Mouse (Mus musculus) MEL (cell line): Measurements from ENCODE around the gene March2. TPM values are rescaled to one million over a fixed set of nuclear protein-coding genes. Genes with fewer than 3 reads are reported as not detected.

Source experiments
- DNase-seq: peaks from one replicate; pipeline ENCODE4 v3.0.0; 2011; ENCODE audit warnings: low read depth, low spot score
- H3K27ac ChIP-seq: 2 replicates; pipeline ENCODE4 v1.5.1; 2012; ENCODE audit warnings: low read depth, mild to moderate bottlenecking, control low read depth, low read length, moderate library complexity; ENCODE audit not compliant: control insufficient read depth
- H3K27me3 ChIP-seq, 2 experiments: fragments of 150-350 bp in 1 of 2; sonication (generic) in 1 of 2; 2 replicates each; pipeline ENCODE4 v1.6.1; 2012; ENCODE audit warnings: low read length in 2 of 2, mild to moderate bottlenecking in 2 of 2, improper control_type of control experiment in 1 of 2, moderate library complexity in 1 of 2; ENCODE audit not compliant: insufficient read depth in 2 of 2, control insufficient read depth in 1 of 2
- H3K36me3 ChIP-seq, 2 experiments: 2 replicates each; pipeline ENCODE4 v1.6.1; 2012 to 2014; ENCODE audit warnings: low read length in 2 of 2, improper control_type of control experiment in 1 of 2, inconsistent platforms in 1 of 2, mild to moderate bottlenecking in 1 of 2; ENCODE audit not compliant: insufficient read depth in 2 of 2, control insufficient read depth in 1 of 2
- H3K4me1 ChIP-seq, 2 experiments: fragments of 150-350 bp in 1 of 2; sonication (generic) in 1 of 2; 2 replicates each; pipeline ENCODE4 v1.6.1; 2012; ENCODE audit warnings: low read length in 2 of 2, improper control_type of control experiment in 1 of 2, mild to moderate bottlenecking in 1 of 2; ENCODE audit not compliant: insufficient read depth in 2 of 2, control insufficient read depth in 1 of 2
- H3K4me3 ChIP-seq, 2 experiments: fragments of 150-350 bp in 1 of 2; sonication (generic) in 1 of 2; 2 replicates each; pipeline ENCODE4 v1.5.1; 2012; ENCODE audit warnings: low read depth in 2 of 2, low read length in 2 of 2, mild to moderate bottlenecking in 2 of 2, moderate library complexity in 2 of 2, control low read depth in 1 of 2, improper control_type of control experiment in 1 of 2; ENCODE audit not compliant: control insufficient read depth in 1 of 2, insufficient read depth in 1 of 2
- H3K79me2 ChIP-seq: 2 replicates; pipeline ENCODE4 v1.6.1; 2012; ENCODE audit warnings: mild to moderate bottlenecking, low read length, moderate library complexity; ENCODE audit not compliant: control insufficient read depth, poor library complexity, insufficient read depth
- H3K9ac ChIP-seq: 2 replicates; pipeline ENCODE4 v1.6.1; 2012; ENCODE audit warnings: low read depth, mild to moderate bottlenecking, control low read depth, low read length, moderate library complexity; ENCODE audit not compliant: control insufficient read depth, poor library complexity, severe bottlenecking
- H3K9me3 ChIP-seq: fragments of 150-350 bp; sonication (generic); replicated peaks from 2 replicates; pipeline ENCODE4 v1.6.1; 2012; ENCODE audit warnings: mild to moderate bottlenecking, low read length, improper control_type of control experiment, moderate library complexity; ENCODE audit not compliant: insufficient read depth
- CHD1 ChIP-seq: IDR thresholded peaks from 2 replicates; pipeline ENCODE4 v1.6.1; 2012; ENCODE audit warnings: low read depth, mild to moderate bottlenecking, inconsistent platforms, low read length, improper control_type of control experiment
- CHD2 ChIP-seq: IDR thresholded peaks from 2 replicates; pipeline ENCODE4 v1.6.1; 2011; ENCODE audit warnings: low read length, improper control_type of control experiment
- CTCF ChIP-seq, 3 experiments: IDR thresholded peaks in 2 of 3; conservative IDR thresholded peaks in 1 of 3; 2 replicates each; pipeline ENCODE4 v1.5.1; 2011 to 2012; ENCODE audit warnings: low read length in 3 of 3, low read depth in 2 of 3, mild to moderate bottlenecking in 2 of 3, improper control_type of control experiment in 1 of 3, inconsistent platforms in 1 of 3, mixed read lengths in 1 of 3, moderate library complexity in 1 of 3; ENCODE audit not compliant: control insufficient read depth in 1 of 3, insufficient read depth in 1 of 3, poor library complexity in 1 of 3, severe bottlenecking in 1 of 3
- E2F4 ChIP-seq: IDR thresholded peaks from 2 replicates; pipeline ENCODE4 v1.6.1; 2011; ENCODE audit warnings: low read depth, low read length, improper control_type of control experiment, borderline replicate concordance
- EP300 ChIP-seq, 2 experiments: IDR thresholded peaks; 2 replicates each; pipeline ENCODE4 v1.6.1; 2011; ENCODE audit warnings: improper control_type of control experiment in 2 of 2, low read length in 2 of 2, low read depth in 1 of 2, mild to moderate bottlenecking in 1 of 2
- ETS1 ChIP-seq: IDR thresholded peaks from 2 replicates; pipeline ENCODE4 v1.6.1; 2012; ENCODE audit warnings: low read depth, mild to moderate bottlenecking, inconsistent platforms, low read length, improper control_type of control experiment, moderate library complexity
- GATA1 ChIP-seq: IDR thresholded peaks from 2 replicates; pipeline ENCODE4 v1.6.1; 2011; ENCODE audit warnings: low read depth, low read length, improper control_type of control experiment
- KAT2A ChIP-seq: conservative IDR thresholded peaks from 2 replicates; pipeline ENCODE4 v1.6.1; 2012; ENCODE audit warnings: low read depth, low read length, improper control_type of control experiment, inconsistent platforms
- MAFK ChIP-seq: IDR thresholded peaks from 2 replicates; pipeline ENCODE4 v1.6.1; 2011; ENCODE audit warnings: low read depth, mild to moderate bottlenecking, low read length, improper control_type of control experiment, borderline replicate concordance
- MEF2A ChIP-seq: IDR thresholded peaks from 2 replicates; pipeline ENCODE4 v1.6.1; 2014; ENCODE audit warnings: low read depth, mild to moderate bottlenecking, inconsistent platforms, low read length, improper control_type of control experiment; ENCODE audit not compliant: poor library complexity, insufficient replicate concordance, severe bottlenecking; ENCODE audit errors: extremely low read depth
- POLR2A ChIP-seq, 2 experiments: IDR thresholded peaks; 2 replicates each; pipeline ENCODE4 v1.6.1; 2011 to 2012; ENCODE audit warnings: low read length in 2 of 2, mild to moderate bottlenecking in 2 of 2, control low read depth in 1 of 2, improper control_type of control experiment in 1 of 2, low read depth in 1 of 2, moderate library complexity in 1 of 2; ENCODE audit not compliant: control insufficient read depth in 1 of 2, insufficient read depth in 1 of 2, poor library complexity in 1 of 2
- POLR2AphosphoS5 ChIP-seq: IDR thresholded peaks from 2 replicates; pipeline ENCODE4 v1.6.1; 2012; ENCODE audit warnings: low read depth, borderline replicate concordance, mild to moderate bottlenecking, inconsistent platforms, low read length, moderate library complexity, mixed read lengths
- RAD21 ChIP-seq: IDR thresholded peaks from 2 replicates; pipeline ENCODE4 v1.6.1; 2011; ENCODE audit warnings: mild to moderate bottlenecking, low read depth, low read length, improper control_type of control experiment
- RCOR1 ChIP-seq: IDR thresholded peaks from 2 replicates; pipeline ENCODE4 v1.6.1; 2012; ENCODE audit warnings: low read depth, mild to moderate bottlenecking, inconsistent platforms, low read length, improper control_type of control experiment
- SMC3 ChIP-seq: IDR thresholded peaks from 2 replicates; pipeline ENCODE4 v1.6.1; 2011; ENCODE audit warnings: low read depth, low read length, improper control_type of control experiment
- TAL1 ChIP-seq: IDR thresholded peaks from 2 replicates; pipeline ENCODE4 v1.6.1; 2012; ENCODE audit warnings: mild to moderate bottlenecking, inconsistent platforms, low read length, moderate library complexity, mixed read lengths
- TCF12 ChIP-seq: IDR thresholded peaks from 2 replicates; pipeline ENCODE4 v1.6.1; 2014; ENCODE audit warnings: low read depth, mild to moderate bottlenecking, inconsistent platforms, low read length, improper control_type of control experiment, moderate library complexity
- USF1 ChIP-seq: IDR thresholded peaks from 2 replicates; pipeline ENCODE4 v1.6.1; 2014; ENCODE audit warnings: low read depth, mild to moderate bottlenecking, inconsistent platforms, low read length, improper control_type of control experiment, moderate library complexity
- ZC3H11A ChIP-seq: IDR thresholded peaks from 2 replicates; pipeline ENCODE4 v1.6.1; 2012; ENCODE audit warnings: low read depth, mild to moderate bottlenecking, inconsistent platforms, low read length, improper control_type of control experiment
- ZNF384 ChIP-seq: IDR thresholded peaks from 2 replicates; pipeline ENCODE4 v1.6.1; 2012; ENCODE audit warnings: low read depth, mild to moderate bottlenecking, inconsistent platforms, low read length, improper control_type of control experiment
- polyA plus RNA-seq, 2 experiments: library from polyadenylated mRNA; stranded (reverse) in 1 of 2; unstranded in 1 of 2; fragments of >175 nt in 1 of 2; fragments of >200 nt in 1 of 2; gene quantifications; 2 replicates each; pipeline versions ENCODE4 v1.2.1 to v1.2.4; 2012; ENCODE audit warnings: low replicate concordance in 2 of 2, low read depth in 1 of 2; ENCODE audit not compliant: insufficient read length in 2 of 2, insufficient read depth in 1 of 2, missing spikeins in 1 of 2
- total RNA-seq: library from RNA; depleted of rRNA; stranded (reverse); fragments of 300-350 nt; gene quantifications from 2 replicates; pipeline ENCODE4 v1.2.3, GENCODE M21; 2012

Gene March2
- total and polyA plus RNA-seq, 3 experiments = 10.9 to 18.8 TPM; not detected in 1

- H3K9me3 ChIP-seq = no peaks in the 10 kb centered on the region
- H3K79me2 ChIP-seq = no peaks in the 10 kb centered on the region
- peaks cover 3 to 18% of the 10 kb centered on the region in 2 experiments for H3K36me3 ChIP-seq
- no peaks in the 10 kb centered on the region for H3K27me3 ChIP-seq
- no peak overlapping the region for H3K4me3 ChIP-seq
- peaks cover 3 to 5% of the 10 kb centered on the region in 2 experiments; a peak in 2 of 4 replicates for H3K4me1 ChIP-seq
- no peak overlapping the region for H3K9ac ChIP-seq
- no peak overlapping the region for H3K27ac ChIP-seq
- DNase-seq = no peak
- TF ChIP-seq RAD21 (no peak), SMC3 (no peak), CTCF (IDR thresholded peaks at IDR 0.05 in 2 of 3, conservative IDR thresholded peaks at IDR 0.05 in 1 of 3; ENCODE audit: control insufficient read depth in 1 of 3, insufficient read depth in 1 of 3, low read depth in 2 of 3, low read length in 3 of 3, poor library complexity in 1 of 3, severe bottlenecking in 1 of 3) (no peak), POLR2AphosphoS5 (no peak)
- TF ChIP-seq, all 39 proteins: peak for 0
Observed at GRCm38 (mm10) chr17:33645073-33645472, 73.4 kb downstream of the March2 start.

- Histone ChIP-seq H3K9ac (no peak overlapping the region), H3K9me3 (no peaks in the 10 kb centered on the region), H3K27ac (no peak overlapping the region), H3K79me2 (no peaks in the 10 kb centered on the region), H3K4me3 (no peak overlapping the region), H3K27me3 (no peaks in the 10 kb centered on the region), H3K36me3 (peaks cover 4 to 18% of the 10 kb centered on the region in 2 experiments), H3K4me1 (peaks cover 6 to 7% of the 10 kb centered on the region in 2 experiments; a peak in 3 of 4 replicates)
- TF ChIP-seq MAFK (no peak), ETS1 (no peak), ZNF384 (no peak), RAD21 (no peak), ZC3H11A (no peak), POLR2AphosphoS5 (no peak), CHD1 (no peak), GATA1 (no peak), TAL1 (no peak), E2F4 (no peak), POLR2A (IDR thresholded peaks at IDR 0.05; ENCODE audit: control insufficient read depth in 1 of 2, insufficient read depth in 1 of 2, low read depth in 1 of 2, low read length in 2 of 2, poor library complexity in 1 of 2) (no peak; a peak in 1 of 4 replicates)
- no peak for DNase-seq
Observed at GRCm38 (mm10) chr17:33644068-33644467, 74.4 kb downstream of the March2 start.

GRCm38 (mm10) chr17:33639743-33640142, 78.7 kb downstream of the March2 start:
- Histone ChIP-seq H3K79me2 (no peaks in the 10 kb centered on the region), H3K27me3 (no peaks in the 10 kb centered on the region), H3K27ac (no peak overlapping the region), H3K4me1 (peaks cover 6 to 7% of the 10 kb centered on the region in 2 experiments; a peak in 3 of 4 replicates), H3K4me3 (no peak overlapping the region), H3K9ac (no peak overlapping the region)
- DNase-seq = peak; percentile 49
- no peak for TF ChIP-seq POLR2A (IDR thresholded peaks at IDR 0.05; ENCODE audit: control insufficient read depth in 1 of 2, insufficient read depth in 1 of 2, low read depth in 1 of 2, low read length in 2 of 2, poor library complexity in 1 of 2)
- no peak for TF ChIP-seq POLR2AphosphoS5
- TF ChIP-seq TCF12 = 0 out of 2 replicates have a peak, but pooled peaks have one; percentile 10
- peak; percentile 61; the same call in 1 of the 2 replicates for TF ChIP-seq RCOR1
- peak in 1 of 2 experiments; percentile 37; a peak in 1 of 4 replicates for TF ChIP-seq EP300 (IDR thresholded peaks at IDR 0.05; ENCODE audit: low read depth in 1 of 2, low read length in 2 of 2)
- no peak for TF ChIP-seq USF1
- no peak for TF ChIP-seq KAT2A
- no peak for TF ChIP-seq TAL1
- no peak for TF ChIP-seq MEF2A
- TF ChIP-seq GATA1 = no peak
- TF ChIP-seq CHD2 = no peak
- TF ChIP-seq, all 39 proteins: peak for 3
- peaks cover 0 to 4% of the 10 kb centered on the region in 2 experiments; a peak in 2 of 4 replicates for H3K36me3 ChIP-seq
- no peaks in the 10 kb centered on the region for H3K9me3 ChIP-seq
